Mouse (Mus musculus) neural tube, embryonic 10.5 days (tissue): Measurements from ENCODE around the gene Pdzrn4.
"Not testable (repeated sequence)": the region's sequence is repeated elsewhere in the genome, so short reads cannot be mapped to it uniquely, and the experiment has no call there.

Source experiments
- DNase-seq: peaks from one replicate; pipeline ENCODE4 v3.0.0-alpha.2; 2017; ENCODE audit warnings: low spot score; ENCODE audit errors: extremely low spot score

Pdzrn4 gene

DNA sequence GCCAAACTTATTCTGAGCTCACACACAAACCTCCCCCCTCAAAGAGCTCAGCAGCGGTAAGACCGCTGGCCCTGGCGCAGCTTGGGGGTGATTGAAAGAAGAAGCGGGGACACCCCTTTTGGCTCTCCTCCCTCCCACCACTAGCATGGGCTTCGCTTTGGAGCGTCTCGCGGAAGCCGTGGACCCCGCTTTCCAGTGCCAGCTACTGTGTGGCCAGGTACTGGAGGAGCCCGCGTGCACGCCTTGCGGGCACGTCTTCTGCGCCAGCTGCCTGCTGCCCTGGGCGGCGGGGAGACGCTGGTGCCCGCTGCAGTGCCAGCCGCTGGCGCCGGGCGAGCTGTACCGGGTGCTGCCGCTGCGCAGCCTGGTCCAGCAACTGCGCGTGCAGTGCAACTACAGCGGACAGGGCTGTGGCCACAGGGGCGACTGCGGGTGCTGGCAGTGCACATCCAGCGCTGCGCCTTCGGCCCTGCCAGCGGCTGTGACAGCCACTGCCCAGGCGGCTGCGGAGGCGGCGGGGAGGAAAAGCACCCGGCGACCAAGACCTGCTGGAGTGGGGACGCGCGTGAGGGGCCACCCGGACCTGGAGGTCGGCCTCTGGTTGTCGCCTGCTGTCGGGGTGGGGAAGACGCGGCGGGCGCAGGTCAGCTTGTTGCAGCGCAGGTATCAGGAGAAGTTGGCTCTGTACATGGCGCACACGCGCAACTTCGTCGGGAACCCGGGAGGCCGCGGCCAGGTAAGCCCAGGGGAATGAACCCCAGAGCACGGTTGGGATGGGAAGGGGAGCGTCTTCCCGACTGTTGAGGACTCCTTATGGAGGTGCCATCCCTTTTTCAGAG lies at the start of gene Pdzrn4:
TSS of gene Pdzrn4 (plus strand) at position 112 of the 839 bp plus-strand sequence.
- DNase-seq: peak; percentile 71

DNA sequence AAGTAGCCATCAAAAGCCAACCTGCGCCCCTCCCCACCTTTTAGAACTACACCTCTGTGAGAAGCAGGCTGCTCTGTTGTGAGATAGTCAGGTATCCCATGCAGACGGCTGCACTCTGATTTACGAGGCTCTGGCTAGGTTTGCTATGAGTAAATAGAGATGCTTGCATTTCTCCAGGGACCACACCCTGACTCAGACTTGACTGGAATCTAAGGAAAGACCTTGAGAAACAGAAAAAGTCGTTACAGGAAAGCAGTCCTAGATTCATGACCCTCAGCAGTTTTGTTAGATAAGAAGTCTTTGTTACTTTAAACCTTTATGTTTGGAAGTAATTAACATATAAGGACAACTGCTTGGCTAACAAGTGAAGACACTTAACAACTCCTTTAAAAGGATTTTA lies 49.3 kb upstream of the Pdzrn4 start:
- no peak for DNase-seq

DNA sequence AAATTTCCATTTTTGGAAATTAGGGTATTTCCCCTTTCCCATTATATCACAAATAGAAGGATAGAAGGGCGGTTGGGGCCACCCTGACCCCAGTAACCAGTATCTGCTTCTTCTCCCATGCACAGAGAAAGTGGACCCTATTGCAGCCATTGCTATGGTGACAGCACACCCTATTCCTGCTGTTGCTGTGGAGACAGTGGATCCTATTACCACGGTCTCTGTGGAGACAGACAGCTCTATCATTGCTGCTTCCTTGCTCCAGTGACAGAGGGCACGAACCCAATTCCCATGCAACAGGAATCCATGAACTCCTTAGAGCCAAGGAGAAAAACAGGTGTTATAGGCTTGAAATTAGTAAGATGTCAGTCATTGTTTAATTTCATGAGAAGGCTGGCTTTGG lies 48.8 kb upstream of the Pdzrn4 start:
- peak; percentile 47 for DNase-seq

DNA sequence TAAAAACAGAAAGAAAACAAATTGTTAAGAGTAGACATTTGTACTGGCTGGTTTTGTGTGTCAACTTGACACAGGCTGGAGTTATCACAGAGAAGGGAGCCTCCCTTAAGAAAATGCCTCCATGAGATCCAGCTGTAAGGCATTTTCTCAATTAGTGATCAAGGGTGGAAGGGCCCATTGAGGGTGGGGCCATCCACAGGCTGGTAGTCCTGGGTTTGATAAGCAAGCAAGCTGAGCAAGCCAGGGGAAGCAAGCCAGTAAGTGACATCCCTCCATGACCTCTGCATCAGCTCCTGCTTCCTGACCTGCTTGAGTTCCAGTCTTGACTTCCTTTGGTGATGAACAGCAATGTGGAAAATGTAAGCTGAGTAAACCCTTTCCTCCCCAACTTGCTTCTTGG lies 48.2 kb upstream of the Pdzrn4 start:
- not testable (repeated sequence) for DNase-seq

DNA sequence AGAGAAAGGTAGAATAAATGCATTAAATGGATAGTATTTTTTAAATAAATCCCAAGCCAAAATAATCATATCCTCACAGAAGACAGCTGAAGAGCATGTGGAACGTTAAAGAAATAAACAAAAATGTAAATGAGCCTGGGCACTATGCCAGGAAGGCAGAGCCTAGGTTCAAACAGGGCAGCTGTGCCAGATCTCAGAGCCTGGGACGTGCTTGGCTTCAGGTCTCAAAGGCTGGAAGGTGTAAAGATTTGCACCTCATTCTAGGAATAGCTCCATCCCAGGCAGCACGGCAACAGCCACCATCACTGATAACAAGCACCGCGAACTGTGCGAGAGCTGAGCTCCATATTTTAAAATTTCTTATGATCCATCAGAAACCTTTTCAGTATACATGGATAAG lies 32.5 kb upstream of the Pdzrn4 start:
- DNase-seq: no peak

DNA sequence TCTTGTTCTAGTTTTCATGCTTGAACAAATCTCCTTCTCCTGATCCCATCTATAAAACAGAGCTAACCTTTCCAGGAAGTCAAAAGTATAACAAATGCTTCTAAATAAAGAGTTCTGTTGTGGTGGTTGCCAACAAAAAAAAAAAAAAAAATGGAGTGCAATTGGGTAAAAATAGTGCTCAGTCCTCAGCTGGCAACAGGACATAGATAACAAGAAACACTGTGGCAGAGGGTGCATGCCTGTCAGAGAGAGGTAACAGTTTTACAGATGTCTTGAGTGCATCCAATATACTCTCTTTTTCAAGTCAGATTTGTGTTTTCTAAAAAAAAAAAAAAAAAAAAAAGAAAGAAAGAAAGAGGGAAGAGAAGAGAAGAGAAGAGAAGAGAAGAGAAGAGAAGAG lies 32.1 kb upstream of the Pdzrn4 start:
- no peak for DNase-seq

DNA sequence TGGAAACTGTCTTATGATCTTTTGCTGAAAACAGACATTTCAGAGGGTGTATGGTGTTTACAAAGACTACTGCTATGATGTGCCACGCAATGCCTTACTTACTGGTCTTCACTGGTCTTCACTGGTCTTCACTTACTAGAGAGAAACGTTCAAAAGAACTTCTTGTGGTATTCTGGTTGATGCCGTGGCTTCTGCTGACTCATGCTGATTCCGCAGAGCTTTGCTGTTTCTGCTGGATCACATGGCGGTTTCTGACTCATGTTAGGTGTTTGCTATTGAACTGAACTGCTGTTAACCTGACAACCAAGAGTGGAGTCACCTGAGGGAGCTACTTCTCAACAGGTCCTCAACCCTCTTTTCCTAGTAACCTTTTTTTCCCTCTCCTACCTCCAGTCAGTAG lies 1.9 kb upstream of the Pdzrn4 start:
- no peak for DNase-seq

DNA sequence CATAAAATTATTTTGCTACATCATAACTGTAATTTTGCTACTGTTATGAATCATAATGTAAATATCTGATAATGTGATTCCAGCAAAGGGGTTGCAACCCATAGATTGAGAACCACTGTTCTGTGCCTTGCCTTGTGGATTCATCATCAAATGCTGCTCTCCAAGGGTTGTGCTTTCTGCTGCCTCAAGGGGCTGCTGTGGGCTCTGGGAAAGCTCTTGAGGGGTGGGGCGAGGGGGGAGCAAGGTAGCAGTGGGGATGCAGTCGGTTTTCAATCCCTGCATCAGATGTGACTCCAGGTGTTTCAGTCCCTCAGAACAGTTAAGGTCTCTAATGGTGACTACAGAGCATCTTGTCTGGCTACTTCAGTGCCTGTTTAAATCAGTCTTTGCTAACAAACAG lies 2.1 kb downstream of the Pdzrn4 start:
- no peak for DNase-seq

DNA sequence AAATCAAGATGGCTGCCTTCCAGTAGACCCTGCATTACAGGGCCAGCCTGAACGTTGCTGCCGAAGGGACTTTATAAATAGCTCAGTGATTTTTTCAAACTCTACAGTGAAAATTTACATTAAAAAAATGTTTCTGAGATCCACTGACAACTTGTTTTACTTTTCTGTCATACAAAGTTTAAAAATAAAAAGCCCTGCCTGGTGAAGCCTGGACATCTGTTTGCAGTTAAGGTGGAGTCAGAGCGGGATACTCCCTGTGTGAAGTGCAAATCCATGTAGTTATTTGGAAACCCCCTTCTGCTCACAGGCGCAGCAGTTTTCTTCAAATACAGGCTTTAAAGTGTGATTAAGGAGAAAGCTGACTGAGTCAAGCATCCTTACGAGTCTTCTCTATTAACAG lies 2.6 kb downstream of the Pdzrn4 start:
- DNase-seq: no peak

DNA sequence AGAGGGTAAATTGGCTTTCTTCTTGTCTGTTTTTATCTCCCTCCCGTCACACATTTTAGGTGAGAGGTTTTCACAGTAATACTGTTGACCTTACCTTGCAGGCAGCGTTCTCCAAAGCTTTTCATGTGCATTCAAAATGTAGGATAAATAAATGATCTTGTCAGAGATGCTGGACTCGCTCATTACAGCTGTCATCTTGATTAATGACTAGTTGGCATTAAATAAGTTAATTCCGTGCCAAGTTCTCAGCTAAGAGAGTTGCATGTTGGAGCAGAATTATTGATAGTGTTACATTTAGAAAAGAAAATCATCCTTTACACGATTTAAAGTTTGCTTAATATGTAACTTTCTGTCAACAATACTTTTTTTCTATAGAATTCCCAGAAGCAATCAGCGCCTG lies 4.9 kb downstream of the Pdzrn4 start:
- no peak for DNase-seq

DNA sequence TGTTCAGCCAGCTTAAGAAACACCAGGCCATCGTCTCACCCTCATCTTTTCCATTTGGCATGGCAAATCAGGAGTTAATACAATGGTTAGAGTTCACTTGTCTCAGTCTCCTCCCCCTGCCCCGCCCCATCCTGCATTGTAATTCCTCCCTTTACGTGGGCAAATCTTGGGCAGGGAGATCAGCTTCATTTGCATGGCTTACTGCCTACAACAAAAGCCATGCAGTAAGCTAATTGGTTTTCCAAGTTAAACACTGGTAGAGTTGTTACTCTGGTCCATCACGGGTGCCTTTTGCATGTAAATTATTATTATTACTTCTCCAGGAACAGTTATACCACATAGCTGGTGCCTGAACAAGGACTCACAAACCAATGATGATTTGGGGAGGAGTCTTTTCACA lies 18.6 kb downstream of the Pdzrn4 start:
- no peak for DNase-seq

DNA sequence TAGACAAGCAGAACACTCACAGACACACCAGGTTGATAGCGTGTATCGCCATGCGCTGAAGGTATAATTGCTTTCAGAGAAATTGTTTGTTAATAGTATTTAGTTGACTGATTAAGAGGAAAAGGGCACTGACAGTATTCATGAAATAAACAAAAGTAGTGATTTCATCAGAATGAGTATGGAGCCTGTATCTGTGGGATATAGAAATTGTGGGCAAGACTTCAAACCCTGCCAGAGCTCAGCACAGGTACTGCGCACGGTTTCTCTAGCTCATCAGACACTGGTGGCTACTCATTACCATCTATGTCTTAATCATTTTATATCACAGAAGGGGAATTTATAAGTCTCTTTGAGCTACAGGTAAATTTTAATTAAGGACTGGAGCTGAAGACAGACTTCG lies 19.5 kb downstream of the Pdzrn4 start:
- no peak for DNase-seq

DNA sequence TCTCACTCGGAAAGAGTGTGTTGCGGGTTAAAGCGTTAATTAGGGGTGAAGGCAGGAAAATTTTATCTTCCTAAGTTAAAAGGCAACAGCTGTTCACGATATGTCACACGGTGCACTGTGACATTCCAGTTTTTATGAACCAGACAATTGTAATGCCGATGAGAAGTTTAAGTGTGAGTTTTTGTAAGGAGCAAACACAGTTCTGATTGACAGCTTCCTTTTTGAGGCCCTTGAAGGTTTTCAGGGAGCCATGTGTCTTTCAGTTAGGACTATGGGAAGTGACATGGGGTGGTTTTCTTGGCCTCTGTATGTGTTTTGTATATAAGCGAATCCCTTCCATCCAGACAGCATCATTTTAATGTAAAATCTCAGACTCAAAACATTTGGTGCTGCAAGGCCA lies 20.0 kb downstream of the Pdzrn4 start:
- no peak for DNase-seq

DNA sequence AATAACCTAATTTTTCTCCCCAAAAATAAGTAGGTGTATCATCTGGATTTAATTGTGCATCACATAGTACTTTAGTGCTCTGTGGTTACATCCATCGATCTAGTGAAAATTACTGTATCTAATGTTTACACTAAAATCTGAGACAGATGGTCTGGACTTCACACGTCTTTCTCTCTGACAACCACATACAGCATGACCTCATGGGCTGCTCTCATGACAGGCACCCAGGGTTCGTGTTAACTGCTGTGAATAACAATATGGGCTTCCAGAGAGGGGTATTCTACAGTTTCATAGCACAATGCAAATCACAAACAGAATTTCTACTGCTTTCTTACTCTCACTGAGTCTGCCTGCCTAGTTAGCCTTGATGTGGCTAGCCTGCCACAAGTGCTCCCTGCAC lies 20.4 kb downstream of the Pdzrn4 start:
- DNase-seq: no peak

DNA sequence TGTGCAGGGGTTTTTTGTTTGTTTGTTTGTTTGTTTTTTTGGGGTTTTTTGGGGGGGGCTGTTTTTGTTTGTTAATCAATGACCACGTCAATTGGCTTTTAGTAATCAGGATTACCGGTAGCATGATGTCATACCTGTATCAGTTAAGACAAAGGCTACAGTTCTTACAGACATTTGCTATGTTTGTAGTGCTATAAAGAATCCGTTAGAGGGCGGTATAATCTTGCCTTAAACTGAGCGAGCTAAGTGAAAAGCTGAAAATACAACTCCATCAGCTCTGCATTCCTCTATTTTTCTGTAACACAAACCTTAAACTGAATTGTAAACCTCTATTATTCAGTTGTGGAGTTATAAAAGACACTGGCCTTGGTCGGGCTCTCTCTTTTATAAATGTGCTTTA lies 37.9 kb downstream of the Pdzrn4 start:
- DNase-seq: no peak

DNA sequence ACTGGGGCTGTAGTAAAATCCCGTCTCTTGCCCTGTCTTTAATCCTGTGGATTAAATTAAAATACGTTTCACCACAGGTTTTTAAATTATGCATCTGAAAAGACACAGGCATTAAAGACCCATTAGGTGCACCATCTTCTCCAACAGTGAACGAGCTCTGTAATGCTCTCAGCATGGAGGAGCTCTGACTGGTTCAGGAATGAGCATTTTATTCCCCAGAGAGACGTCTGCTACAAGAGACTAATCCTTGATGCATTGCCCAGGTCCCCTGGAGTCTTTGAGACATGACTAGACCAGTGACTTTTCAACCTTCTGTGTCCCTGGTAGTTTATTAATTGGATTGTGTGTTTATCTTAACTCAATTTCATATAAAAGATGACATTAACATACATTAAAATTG lies 38.6 kb downstream of the Pdzrn4 start:
- no peak for DNase-seq

DNA sequence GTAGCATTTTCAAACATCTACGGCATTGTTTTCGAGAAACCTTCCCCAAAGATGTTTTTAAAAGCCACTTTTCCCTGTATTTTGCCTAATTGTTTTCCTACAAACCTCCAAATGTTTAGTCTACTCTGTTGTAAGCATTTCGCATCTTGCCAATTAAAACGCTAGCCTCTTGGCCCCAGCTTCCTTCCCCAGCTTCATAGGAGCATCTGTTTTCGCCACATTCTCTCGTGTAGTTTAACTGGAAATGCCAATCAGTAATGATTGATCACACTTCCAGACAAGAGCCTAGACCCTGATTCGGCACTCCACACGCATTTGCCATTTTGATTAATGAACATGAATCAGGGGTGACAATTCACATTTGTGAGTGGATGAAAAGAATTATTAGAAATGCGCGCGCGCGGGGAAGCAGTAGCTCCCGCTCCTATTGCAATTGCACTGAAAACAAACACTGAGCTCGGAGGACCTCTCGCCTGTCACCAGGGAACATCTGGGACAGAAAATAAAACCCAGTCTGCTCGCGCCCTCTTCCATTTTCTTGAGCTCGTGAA lies 45.0 kb downstream of the Pdzrn4 start:
- DNase-seq: peak; percentile 19

DNA sequence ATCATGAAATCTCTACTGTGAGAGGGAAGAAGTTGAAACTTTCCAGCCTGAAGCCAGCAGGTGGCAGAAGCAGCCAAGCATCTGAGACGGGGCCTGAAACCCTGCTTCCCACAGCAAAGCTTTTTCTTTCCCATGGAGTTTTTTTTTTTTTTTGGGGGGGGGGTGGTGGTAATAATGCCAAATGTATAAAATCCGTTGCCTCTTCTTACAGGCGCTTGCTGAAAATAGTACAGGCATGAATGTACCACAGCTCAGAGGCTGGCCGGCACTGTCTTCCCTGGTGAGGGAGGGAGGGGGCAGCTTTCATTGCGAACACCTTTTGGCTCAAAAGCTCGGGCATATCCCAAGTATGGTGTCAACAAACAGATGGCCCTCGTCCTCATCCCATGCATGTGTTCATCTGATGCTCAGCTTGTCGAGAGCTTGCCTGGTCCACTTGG lies 51.0 kb downstream of the Pdzrn4 start:
- DNase-seq: no peak

DNA sequence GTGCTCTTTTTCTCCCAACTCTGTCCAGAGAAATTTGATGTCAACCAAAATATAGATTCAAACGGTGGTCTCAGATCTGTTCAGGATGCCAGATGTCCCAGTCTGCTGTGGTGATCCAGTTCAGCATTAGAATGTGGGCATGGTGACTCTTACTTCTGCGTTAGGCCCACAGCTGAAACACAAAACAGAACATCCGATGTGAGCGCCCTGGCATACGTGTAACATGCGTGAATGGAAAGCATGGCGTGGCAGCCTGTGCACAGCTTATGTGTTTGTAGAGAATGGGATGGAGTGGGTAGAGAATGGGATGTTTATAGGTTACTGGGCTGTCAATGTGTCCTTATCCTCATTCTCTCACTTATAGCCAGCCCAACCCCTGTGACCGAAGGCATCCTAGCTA lies 52.4 kb downstream of the Pdzrn4 start:
- no peak for DNase-seq

DNA sequence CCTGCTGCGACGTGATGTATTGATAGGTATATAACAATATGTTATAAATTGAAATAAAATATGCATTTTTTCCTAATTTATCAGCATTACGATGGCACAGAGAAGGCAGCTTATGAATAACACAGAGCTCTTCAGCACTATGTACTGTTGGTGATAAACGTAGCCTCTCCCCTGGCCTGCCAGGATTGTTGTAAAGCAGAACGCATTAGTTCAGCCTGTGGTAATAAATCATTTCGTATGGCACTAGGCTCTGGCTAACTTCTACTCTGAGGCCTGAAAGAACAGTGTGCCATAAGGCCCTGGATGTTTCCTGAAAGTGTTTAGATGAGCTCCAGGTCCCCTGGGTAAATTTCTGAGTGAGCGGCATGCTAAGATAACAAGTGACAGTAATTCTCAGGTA lies 55.9 kb downstream of the Pdzrn4 start:
- DNase-seq: no peak

DNA sequence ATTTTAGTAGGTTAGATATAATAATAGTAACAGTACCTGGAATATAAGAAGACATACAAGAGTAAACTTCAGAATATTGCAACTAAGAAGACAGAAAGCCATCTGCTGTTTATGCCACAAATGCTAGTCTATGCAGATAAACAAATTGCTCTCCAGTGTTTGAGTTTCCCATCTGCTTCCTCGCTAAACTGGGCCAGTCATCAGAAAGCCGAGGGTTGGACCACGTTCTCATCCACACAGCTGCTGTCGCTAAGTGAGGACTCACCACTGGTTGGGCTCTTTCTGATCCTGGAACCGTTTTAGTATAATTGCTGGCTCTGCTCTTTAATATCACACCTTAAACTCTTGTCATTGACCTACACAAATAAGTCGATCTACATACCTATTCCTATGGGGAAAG lies 85.5 kb downstream of the Pdzrn4 start:
- no peak for DNase-seq

DNA sequence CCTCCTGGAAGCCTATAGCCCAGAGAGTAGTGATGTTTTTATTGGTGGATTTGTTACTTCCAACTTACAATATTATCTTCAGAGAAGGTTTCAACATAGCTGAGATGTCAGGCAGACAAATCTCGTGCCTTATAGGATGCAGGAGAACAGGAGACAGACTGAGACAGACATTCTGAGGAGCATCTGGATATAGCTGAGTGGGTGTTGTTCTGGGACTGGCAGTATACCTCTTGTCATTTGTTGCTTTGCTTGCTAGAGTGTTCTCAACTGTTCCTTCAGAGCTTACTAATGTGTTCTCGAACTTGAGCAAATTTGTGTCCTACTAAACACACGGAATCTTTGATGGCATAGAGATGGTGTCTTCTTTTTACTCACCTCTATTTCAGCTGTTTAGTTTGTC lies 94.7 kb downstream of the Pdzrn4 start:
- DNase-seq: no peak

DNA sequence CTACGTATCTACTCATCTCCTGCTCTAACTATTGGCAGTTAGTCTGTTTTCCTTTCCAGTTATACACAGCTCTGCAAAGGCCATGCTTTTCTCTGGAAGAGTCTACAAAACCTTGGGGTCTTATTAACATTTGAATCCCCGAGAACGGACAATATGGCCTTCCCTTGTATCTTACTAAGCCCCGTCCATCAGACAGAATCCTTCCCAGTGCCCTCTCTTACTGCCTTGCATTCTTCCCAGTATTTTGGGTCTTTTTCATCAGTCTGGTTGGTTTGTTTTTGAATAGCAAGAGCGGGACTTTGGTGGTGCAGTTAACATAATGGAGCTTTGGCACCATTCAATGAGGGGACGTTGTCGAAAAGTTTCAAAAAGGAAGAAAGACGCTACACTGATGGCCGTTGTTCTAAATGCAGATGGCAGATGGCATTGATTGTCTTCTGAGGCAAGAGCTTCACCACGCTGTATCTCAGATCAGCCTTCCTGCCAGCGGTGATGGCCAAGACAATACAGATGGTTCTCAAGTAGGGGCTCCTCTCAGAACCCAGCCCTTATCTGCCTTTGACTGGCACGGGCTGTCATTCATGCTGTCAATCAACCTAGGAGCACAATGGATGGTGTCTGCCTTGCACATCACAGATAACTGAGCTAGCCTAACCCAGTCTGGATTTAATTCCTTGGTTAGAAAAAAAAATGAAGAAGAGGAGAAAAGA lies 98.9 kb downstream of the Pdzrn4 start:
- DNase-seq: no peak
